Mouse (Mus musculus): Measurements from ENCODE around the gene Tmem156.

Tmem156 gene

DNA sequence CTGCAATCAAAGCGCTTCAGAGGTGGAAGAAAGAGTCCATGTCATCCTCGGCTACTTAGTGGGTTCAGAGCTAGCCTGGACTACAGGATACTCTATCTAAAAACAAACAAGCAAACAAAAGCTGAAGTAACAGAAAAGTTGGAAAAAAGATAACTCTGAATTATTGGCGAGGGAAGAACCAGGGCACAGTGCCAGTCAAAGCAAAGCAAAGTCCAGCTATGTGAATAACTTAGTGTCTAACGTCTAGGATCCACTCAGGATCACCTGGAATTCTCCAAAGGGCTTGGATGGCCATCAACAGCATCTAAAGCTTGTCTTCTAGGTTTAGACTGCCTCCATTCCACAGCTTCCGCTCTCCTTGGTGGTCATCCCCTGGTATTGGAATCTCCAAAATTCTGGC, 5.5 kb upstream of the Tmem156 start:
- no peak for DNase-seq (ENCODE audit: extremely low spot score, low spot score)

DNA sequence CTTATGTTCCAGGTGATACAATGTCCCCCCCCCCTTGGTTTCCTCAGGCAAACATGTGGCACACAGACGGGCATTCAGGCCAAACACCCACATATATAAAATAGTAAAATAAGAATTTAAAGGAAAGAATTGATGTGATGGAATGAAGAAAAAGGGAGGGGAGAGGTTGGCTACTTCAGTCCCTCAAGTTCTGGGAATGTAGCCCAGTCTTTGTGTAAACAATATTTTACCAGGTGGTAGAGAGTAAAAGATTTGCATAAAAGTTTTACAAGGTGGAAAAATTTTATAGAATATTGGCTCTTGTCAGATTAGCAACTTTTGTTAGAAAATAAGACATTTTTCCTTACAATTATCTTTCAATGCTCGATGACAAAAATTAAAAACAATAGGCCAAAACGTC, 4.9 kb upstream of the Tmem156 start:
- no peak for DNase-seq (ENCODE audit: extremely low spot score, low spot score)

DNA sequence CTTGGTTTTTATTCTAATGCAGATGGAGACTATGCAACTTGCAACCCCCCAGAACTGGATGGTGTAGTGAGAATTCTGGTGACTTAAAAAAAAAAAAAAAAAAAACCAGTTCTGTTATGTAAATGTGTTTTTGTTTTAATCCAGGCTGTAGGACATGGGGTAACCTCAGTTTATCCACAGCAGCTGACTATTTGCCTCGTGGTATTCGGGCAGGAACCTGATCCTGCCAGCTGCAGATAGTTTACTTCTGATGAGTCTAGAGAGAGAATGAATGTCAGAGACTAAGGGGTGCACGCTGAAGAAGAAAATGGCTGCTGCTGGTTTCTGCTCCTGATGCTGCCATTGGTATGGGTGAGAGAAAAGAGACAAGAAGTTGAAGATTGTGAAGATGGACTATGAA, 4.2 kb upstream of the Tmem156 start:
- no peak for DNase-seq (ENCODE audit: extremely low spot score, low spot score)

DNA sequence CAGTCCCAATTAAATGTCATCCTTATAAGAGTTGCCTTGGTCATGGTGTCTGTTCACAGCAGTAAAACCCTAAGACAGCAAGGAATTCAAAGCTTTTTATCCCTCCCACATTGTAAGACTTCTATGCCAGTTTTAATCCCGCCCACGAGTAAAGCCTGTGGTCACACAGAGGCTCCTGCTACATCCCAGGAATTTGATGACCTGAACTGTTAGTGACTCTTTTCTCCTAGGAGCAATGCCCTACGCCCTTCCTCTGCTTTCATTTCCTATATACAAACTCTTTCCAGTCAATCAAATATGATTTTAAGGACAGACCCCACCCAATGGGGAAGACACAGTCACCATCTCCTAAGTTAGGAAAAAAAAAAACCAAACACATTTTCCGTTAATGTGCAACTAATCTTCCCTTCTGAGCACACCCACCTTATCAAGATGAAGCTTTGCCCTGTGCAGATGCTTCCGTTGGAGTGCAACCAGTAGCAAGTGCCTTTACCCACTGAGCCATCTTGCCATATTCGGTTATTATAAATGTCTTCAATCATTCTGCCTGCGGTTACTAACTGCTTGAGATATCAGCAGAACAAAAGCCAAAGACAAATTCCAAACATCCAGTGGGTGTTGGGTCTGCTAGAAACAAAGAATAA, 3.1 kb upstream of the Tmem156 start:
- DNase-seq (ENCODE audit: extremely low spot score, low spot score) = no peak

DNA sequence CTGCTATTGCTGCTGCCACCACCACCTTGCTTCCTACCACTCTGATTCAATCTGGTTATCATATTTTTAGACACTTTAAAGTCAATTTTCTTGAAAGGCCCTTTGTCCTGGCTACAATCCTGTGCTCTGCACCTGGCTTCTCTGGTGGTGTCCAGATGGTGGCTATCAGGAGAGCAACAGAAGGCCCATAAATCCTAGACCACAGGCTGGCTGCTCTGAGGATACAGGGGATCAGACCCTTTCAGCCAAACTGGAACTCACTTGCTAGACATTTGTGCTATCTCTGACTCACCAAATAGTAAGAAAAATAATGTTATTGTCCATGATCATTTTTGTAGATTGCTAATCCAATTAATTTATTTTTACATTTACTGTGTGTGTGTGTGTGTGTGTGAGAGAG, 1.8 kb upstream of the Tmem156 start:
- DNase-seq (ENCODE audit: extremely low spot score, low spot score) = peak; percentile 48

DNA sequence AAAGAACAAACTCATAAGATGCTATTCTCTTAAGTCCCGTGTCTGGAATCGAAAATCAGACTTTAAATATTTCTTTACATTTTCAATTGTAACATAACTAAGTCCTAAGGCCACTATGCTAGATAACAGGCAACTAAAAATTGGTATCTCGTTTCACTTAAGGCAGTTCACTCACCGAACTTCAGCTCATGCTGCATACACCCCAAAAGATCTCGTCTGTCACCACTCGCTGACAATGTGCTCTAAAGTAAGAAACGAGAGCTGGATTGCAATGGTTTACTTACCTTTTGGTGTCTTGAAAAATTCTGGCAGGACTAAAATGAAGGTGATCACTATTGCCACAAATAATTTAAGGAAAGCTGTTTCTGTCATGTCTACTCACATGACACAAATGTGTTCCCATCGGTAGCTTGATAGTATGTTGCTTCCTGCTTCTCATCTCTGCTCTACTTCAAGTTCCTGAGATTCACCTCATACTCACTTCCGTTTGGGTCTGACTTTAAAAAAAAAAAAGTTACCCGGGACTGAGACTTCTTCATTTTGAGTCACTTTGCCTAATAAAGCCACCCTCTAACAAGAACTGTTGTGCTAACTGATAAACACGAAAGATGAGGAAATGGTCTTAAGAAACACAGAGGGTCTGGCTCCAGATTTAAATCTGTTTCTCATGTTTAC, 611 bp downstream of the Tmem156 start:
- DNase-seq (ENCODE audit: extremely low spot score, low spot score) = no peak

DNA sequence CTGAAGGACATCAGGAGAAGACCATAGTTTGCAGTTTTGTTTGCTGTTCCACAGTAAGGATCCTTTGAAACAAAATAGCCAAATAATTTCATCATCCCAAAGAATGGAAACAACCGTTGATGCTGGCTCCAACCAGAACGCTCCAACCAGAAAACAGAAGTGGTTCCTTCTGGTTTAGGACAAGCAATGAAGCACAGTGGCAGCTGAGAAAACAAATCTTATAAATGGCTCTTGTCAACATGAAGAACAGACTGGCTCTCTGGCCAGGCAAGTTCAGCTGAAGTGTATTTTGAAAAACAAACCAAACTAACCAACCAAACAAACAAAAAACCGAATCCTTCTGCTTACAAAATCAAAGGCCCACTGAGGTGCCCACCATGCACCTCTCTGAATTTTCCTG, 2.2 kb downstream of the Tmem156 start:
- DNase-seq (ENCODE audit: extremely low spot score, low spot score) = no peak

DNA sequence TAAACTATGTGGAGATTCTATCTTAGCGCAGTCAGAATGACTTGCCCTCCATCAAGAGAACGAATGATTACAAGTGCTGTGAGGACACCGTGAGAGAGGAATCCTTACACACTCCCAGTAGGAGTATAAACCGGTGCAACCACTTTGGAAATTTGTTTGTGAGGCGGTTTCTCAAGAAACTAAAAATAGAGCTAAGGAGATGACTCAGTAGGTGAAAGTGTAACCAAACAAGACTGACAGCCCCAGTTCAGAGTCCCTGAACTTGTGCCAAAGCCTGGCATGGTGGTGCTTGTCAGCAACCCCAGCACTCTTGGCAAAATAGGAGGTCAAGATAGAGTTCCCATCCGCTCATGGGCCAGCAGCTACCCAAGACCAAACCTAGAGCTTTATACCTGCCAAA, 5.4 kb downstream of the Tmem156 start:
- no peak for DNase-seq (ENCODE audit: extremely low spot score, low spot score)

DNA sequence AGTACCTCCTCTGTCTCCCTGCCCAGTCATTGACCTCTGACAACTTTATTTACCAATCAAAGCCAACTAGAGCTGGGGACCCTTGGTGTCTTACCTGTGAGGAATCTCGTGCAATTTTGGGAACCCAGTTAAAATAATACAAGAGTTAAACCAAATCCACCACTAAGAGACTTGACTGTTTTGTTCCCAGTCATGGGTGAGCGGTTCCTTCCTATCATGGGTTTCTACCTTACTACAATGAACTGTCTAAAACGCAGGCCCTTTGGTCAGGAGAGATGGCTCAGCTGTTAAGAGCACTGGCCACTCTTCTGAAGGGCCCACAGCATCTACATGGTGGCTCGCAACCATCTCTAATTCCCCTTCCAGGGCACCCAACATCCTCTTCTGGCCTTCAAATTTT, 10.1 kb downstream of the Tmem156 start:
- no peak for DNase-seq (ENCODE audit: extremely low spot score, low spot score)

DNA sequence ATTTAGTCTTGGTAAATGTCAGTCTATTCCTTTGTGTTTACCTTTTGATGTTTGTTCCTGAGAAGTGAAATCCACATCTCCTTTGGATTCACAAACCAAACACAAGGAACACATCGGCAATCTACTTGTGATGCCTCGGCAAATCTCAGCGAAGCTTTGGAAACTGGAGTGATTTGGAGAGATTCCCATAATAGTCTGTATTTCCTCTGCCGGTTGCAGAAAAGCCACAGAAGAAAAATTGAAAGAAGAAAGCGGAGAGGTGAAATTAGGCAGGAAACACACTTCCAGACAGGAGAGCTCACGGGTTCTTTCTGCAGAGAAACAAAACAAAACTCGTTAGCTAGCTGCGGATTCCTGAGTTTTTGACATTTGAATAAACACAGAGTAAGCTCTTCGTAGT, 12.1 kb downstream of the Tmem156 start:
- no peak for DNase-seq (ENCODE audit: extremely low spot score, low spot score)

DNA sequence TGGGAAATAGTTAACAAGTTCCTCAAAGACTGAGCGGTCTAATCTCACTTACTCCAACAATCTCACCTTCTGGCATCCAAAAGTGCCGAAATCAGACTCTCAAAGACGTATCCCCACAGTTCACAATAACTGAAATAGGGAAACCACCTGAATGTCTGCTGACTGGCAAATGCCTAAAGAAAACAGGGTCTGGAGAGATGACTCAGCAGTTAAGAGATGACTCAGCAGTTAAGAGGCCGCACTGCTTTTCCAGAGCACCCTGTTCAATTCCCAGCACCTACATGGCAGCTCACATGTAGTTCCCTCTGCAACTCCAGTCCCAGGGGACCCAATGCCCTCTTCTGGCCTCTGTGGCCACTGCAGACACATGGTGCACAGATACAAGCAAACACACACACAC, 13.9 kb downstream of the Tmem156 start:
- DNase-seq (ENCODE audit: extremely low spot score, low spot score) = no peak

DNA sequence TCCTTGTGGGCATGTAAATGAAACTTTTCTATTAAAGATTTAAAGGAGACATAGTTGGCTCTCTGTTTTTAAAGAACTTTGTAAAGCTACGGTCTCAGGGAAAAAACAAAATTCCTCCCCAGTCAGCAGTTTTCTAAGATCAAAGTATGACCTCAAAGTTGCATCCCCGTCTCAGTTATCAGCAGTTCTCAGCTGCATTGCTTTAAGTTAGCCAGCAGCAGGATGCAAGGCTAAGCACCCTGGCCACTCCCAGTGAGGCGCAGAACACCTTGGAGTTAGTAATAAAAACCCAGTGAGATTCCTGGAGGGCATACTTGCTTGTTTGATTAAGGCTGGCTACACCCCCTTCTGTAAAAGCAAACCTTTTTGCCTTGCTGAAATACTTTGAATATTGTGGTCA, 15.2 kb downstream of the Tmem156 start:
- DNase-seq (ENCODE audit: extremely low spot score, low spot score) = no peak

DNA sequence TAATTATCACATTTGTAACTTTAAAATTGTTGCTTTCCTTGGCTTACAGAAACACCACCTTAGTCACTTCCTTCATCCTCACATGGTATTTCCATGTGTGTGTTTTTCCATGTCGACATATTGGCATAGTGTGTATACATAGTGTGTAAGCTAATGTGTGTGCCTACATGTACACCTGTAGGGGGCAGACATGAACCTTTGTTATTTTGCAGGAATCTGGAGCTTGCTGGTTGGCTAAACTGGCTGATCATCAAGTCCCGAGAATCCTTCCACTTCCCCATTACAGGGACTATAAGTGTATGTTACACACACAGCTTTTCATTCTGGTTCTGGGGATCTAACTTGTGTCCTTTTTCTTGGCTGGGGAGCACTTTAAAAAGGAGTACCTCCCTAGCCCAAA, 15.8 kb downstream of the Tmem156 start:
- DNase-seq (ENCODE audit: extremely low spot score, low spot score) = no peak

DNA sequence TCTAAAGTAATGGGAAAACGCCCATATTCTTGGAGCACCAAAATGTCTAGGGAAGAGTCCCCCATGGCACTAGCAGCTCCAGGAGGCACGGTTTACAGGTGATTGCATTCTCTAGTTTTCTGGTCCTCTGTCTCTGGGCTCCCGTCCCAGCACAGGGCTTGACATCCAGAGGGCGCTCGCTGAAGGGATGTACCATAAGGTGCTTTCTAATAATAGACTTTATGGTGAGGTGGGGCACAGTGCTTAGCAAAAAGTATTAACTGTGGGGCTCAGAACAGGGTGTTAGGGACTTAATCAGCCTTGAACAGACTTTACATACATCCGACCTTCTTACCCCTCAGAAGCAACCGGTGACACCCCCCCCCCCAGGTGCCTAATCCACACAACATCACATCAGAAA, 17.2 kb downstream of the Tmem156 start:
- DNase-seq (ENCODE audit: extremely low spot score, low spot score) = no peak

DNA sequence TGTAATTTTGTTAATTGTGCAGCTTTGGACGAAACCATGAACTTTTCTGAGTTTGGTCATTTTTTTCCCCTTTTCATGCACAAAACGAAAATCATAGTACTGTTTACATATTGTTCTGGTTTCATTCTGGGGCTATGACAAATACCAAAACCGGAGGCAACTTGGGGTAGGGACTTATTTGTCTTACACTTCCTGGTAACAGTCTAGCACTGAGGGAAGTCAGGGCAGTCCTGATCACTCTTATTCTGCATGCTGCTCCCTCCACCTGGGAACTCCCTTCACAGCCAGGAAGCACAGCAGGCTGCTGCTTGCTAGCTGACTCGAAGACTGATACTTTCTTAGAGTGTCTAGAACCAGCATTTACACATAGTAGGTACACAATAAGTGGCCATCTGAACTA, 18.7 kb downstream of the Tmem156 start:
- DNase-seq (ENCODE audit: extremely low spot score, low spot score) = no peak

DNA sequence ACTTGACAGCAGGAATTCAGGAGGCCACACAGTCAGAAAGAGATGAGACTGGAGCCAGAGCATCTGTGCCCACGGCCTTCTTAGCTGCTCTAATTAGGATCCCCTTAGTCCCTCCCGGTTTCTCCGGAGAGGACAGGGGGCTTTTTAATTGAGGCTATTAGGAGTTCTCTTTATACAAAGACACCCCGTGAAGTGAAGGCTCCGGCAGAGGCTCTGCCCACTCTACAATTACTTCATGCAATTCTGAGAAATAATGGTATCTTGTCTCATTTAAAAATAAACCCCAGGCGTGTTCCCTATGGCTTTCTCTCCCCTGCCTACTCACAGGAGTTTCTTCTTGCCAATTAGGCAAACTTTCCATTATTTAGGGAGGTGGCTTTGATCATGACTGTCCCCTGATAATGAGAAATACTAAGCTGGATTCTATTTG, 20.2 kb downstream of the Tmem156 start:
- DNase-seq (ENCODE audit: extremely low spot score, low spot score) = no peak

DNA sequence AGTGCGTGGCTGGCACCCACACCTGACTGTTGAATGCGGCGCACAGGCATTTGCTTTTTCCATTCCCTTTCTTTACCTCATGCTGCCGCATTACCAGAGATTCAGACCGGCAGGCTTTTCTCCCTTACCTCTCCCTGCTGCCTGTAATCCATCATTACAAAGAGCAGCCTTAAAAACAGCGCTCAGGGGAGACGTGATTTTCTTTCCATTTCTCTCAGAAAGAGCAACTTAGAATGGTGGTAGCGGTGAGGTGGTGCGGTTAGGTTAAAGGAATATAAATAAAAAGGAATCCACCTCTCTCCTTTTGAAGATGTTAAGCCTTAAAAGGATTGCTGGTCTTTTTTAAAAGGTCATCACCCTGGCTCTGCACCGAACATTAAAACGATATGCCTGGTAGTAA, 22.1 kb downstream of the Tmem156 start:
- no peak for DNase-seq (ENCODE audit: extremely low spot score, low spot score)

DNA sequence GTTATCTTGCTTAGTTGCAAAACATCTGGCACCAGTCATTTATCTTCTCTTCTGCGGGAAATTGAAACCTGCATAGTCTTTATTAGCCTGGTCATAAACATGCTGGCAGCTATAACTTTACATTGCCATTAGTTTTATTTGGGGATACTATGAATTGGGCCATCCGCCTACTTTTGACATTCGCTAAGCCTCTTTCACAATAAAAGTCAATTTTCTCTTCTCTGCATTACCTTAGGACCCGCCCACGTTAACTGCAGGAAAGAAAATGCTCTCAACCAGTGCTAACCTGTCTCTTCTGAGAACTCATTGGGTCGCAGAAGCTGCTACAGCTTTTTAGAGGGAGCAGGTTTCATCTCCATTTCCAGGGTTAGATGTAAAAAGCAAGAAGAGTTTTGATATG, 23.8 kb downstream of the Tmem156 start:
- DNase-seq (ENCODE audit: extremely low spot score, low spot score) = no peak

DNA sequence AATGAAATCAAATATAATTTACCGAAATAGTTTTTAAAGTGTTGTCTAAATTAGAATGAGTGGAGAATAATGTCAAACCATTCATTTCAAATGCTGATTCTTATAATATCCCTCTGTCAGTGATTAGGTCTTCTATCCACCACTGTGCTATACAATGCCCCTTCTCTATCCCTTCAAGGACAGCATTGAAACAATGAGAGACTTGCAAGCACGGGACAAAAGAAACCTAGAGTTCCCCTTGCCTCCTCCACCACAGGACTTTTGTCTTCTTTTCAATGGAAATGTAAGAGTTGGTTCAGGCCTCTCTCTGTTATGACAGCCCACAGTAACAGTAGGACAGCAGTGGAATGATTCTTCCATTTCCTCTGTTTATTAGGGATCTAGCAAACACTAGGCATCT, 28.7 kb downstream of the Tmem156 start:
- no peak for DNase-seq (ENCODE audit: extremely low spot score, low spot score)

DNA sequence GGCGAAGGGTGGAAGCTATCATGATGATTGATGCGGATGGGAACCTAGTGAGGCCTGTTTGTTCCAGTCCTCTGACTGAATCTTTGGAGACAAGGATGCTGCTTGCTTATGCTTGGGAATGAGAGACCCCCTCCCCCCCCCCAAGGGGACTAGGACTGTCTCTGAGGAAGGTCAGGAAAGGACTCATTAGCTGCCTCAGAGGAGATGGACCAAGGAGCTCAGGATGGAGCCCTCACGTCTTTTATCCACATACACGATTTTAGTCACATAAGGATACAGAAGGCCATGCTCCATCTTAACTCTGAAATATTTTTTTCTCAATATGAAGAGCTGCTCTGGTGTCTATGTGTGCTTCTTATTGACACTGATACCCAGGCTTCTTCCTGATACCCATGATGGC, 29.7 kb downstream of the Tmem156 start:
- DNase-seq (ENCODE audit: extremely low spot score, low spot score) = no peak

DNA sequence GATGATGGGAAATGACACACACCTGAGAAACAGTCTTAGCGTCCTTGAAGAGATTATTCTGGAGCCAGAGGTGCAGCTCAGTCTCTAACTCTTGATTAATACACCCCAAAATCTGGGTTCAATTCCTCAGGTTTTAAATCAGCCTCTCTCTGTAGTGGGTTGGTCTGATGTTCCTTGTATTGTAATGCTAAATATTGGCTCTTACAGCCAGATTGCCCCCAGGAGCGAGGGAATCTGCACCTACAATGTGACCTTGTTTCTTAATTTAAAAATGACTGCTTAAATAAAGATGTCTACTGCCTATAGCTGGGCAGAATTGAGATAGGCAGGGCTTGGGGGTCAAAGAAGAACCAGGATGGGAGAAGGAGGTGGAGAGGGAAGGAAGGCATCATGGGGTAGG, 32.1 kb downstream of the Tmem156 start:
- no peak for DNase-seq (ENCODE audit: extremely low spot score, low spot score)

DNA sequence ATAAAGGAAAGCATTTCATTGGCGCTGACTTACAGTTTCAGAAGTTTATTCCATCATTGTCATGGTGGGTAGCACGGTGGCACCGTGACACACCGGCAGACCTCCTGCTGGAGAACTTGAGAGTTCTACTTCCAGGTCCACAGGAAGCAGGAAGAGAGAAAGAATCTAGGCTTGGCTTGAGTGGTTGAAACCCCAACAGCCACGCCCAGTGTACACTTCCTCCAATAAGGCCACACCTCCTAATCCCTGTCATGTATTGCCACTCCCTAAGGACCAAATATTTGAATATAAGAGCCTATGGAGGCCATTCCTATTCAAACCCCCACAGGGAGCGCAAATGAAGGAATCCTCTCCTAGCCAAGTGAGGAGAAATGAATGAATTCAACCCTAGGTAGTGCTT, 34.3 kb downstream of the Tmem156 start:
- no peak for DNase-seq (ENCODE audit: extremely low spot score, low spot score)

DNA sequence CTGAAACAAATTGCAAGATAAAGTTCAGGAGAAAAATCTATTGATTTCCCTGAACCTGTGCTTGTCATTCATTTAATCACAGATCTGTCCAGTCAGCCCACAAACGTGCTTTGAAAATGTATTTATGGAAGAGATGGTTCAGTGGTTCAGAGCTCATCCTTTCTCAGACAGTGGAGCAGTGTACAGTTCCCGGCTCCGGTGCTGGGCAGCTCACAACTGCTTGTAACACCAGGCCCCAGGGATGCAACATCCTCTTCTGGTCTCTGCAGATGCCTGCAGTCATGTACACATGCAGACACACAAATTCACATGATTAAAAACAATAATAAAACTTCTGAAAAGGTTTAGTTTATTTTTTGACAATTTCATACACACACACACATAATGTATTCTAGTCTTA, 40.4 kb downstream of the Tmem156 start:
- DNase-seq (ENCODE audit: extremely low spot score, low spot score) = no peak

DNA sequence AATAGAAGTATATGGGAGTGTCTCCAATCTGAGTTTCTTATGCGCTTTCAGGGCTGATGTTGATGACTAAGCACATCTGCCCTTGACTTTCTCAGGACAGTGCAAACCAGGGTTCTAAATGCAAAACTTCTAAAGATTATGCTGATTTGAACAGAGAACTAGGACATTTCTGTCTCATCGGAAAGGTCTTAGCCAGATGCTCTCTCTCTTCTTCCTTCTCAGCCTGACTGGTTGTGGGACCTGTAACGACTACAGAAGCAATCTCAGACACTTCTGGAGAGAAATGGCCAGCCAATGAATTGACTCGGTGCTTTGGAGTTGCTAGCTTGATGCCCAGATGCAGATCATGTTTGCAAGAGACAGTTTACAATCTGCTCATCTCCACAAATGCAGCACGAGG, 42.1 kb downstream of the Tmem156 start:
- DNase-seq (ENCODE audit: extremely low spot score, low spot score) = no peak

All from neural tube, embryonic 10.5 days (tissue).